Mouse (Mus musculus): ENCODE measurements around the gene Fbxl16. TPM values are rescaled to one million over a fixed set of nuclear protein-coding genes. Genes with fewer than 3 reads are reported as not detected.

The Fbxl16 gene
- total and polyA plus RNA-seq, 3 experiments = not detected

- dilution Hi-C loops (cut with MboI; ENCODE audit: extremely low pct_ligation_motif_present, extremely low pct_unique_long_range_greater_than_20kb, low sequenced_read_pairs) = no loop called here
- peaks cover 21 to 45% of the 10 kb centered on the region in 2 experiments for H3K4me1 ChIP-seq (ENCODE audit: control insufficient read depth in 1 of 2, insufficient read depth in 2 of 2)
Measured at GRCm38 (mm10) chr17:25832436-25833290, 23.8 kb downstream of the Fbxl16 start.

GRCm38 (mm10) chr17:25833291-25833663 lies 24.4 kb downstream of the Fbxl16 start, which contains the start of gene Stub1:
Gene Stub1 (minus strand): TSS chr17:25833404.
- Histone ChIP-seq H3K79me2 (replicated peaks; ENCODE audit: control insufficient read depth, extremely low read depth, insufficient read depth, poor library complexity, severe bottlenecking) (peaks cover 14% of the 10 kb centered on the region), H3K9me3 (replicated peaks; ENCODE audit: low read length) (no peaks in the 10 kb centered on the region), H3K27me3 (replicated peaks) (no peaks in the 10 kb centered on the region), H3K4me3 (replicated peaks in 1 of 3; ENCODE audit: low read depth in 2 of 3, low read length in 2 of 3, poor library complexity in 1 of 3) (peak within 1 kb of the TSS; percentile 71 to 81 (median 81)), H3K27ac (ENCODE audit: insufficient read depth, low read depth) (peak within 1 kb of the TSS; percentile 47), H3K4me1 (ENCODE audit: control insufficient read depth in 1 of 2, insufficient read depth in 2 of 2) (peaks cover 18 to 42% of the 10 kb centered on the region in 2 experiments), H3K9ac (ENCODE audit: insufficient read depth, low read depth) (peak within 1 kb of the TSS; percentile 90), H3K36me3 (replicated peaks in 1 of 2; ENCODE audit: control insufficient read depth in 1 of 2, insufficient read depth in 1 of 2, low read length in 1 of 2) (peaks cover 53 to 77% of the 10 kb centered on the region in 2 experiments), H3K4me2 (ENCODE audit: insufficient read depth, low read depth, poor library complexity, severe bottlenecking) (peak within 1 kb of the TSS; percentile 85)
- dilution Hi-C loops (cut with MboI; ENCODE audit: extremely low pct_ligation_motif_present, extremely low pct_unique_long_range_greater_than_20kb, low sequenced_read_pairs) = no loop called here
- TF ChIP-seq POLR2AphosphoS2 (IDR thresholded peaks at IDR 0.05; ENCODE audit: low read depth, low read length) (0 out of 2 replicates have a peak, but pooled peaks have one; percentile 5), ZKSCAN1 (IDR thresholded peaks at IDR 0.05; ENCODE audit: borderline replicate concordance, low read depth, low read length) (no peak), SIN3A (IDR thresholded peaks at IDR 0.05; ENCODE audit: low read length) (no peak), CHD2 (IDR thresholded peaks at IDR 0.05; ENCODE audit: low read length) (0 out of 2 replicates have a peak, but pooled peaks have one; percentile 5), CHD1 (IDR thresholded peaks at IDR 0.05; ENCODE audit: low read depth, low read length) (no peak), RAD21 (IDR thresholded peaks at IDR 0.05; ENCODE audit: low read depth, low read length) (no peak), SMC3 (IDR thresholded peaks at IDR 0.05; ENCODE audit: low read depth, low read length) (no peak), NRF1 (IDR thresholded peaks at IDR 0.05; ENCODE audit: low read depth, low read length) (no peak; the same call in 1 of the 2 replicates), MAFK (IDR thresholded peaks at IDR 0.05; ENCODE audit: insufficient replicate concordance, low read length) (no peak)
- DNase-seq (ENCODE audit: extremely low read depth) = peak; percentile 58
- in situ Hi-C loops (cut with MboI; ENCODE audit: low pct_ligation_motif_present, low pct_unique_long_range_greater_than_20kb, low sequenced_read_pairs) = no loop called here

More at GRCm38 (mm10) chr17:25832436-25833290, 23.8 kb downstream of the Fbxl16 start:
- Histone ChIP-seq H3K27me3 (replicated peaks) (no peaks in the 10 kb centered on the region), H3K4me3 (replicated peaks in 1 of 3; ENCODE audit: low read depth in 2 of 3, low read length in 2 of 3, poor library complexity in 1 of 3) (peak overlapping the region; percentile 71 to 81 (median 81)), H3K79me2 (replicated peaks; ENCODE audit: control insufficient read depth, extremely low read depth, insufficient read depth, poor library complexity, severe bottlenecking) (peaks cover 14% of the 10 kb centered on the region), H3K36me3 (replicated peaks in 1 of 2; ENCODE audit: control insufficient read depth in 1 of 2, insufficient read depth in 1 of 2, low read length in 1 of 2) (peaks cover 53 to 77% of the 10 kb centered on the region in 2 experiments), H3K9me3 (replicated peaks; ENCODE audit: low read length) (no peaks in the 10 kb centered on the region), H3K27ac (ENCODE audit: insufficient read depth, low read depth) (peak overlapping the region; percentile 47), H3K4me2 (ENCODE audit: insufficient read depth, low read depth, poor library complexity, severe bottlenecking) (peak overlapping the region; percentile 85), H3K9ac (ENCODE audit: insufficient read depth, low read depth) (peak overlapping the region; percentile 90)
- DNase-seq (ENCODE audit: extremely low read depth) = peak; percentile 99
- peak; percentile 59 for TF ChIP-seq TCF12 (IDR thresholded peaks at IDR 0.05; ENCODE audit: low read depth, low read length)
- TF ChIP-seq EP300 (IDR thresholded peaks at IDR 0.05; ENCODE audit: low read length) = no peak
- no peak for TF ChIP-seq RCOR1 (conservative IDR thresholded peaks at IDR 0.05; ENCODE audit: low read depth, low read length)
- TF ChIP-seq SIN3A (IDR thresholded peaks at IDR 0.05; ENCODE audit: low read length) = peak; percentile 88
- TF ChIP-seq NRF1 (IDR thresholded peaks at IDR 0.05; ENCODE audit: low read depth, low read length) = peak; percentile 41; the same call in 1 of the 2 replicates
- peak; percentile 92; the same call in 1 of the 2 replicates for TF ChIP-seq POLR2AphosphoS2 (IDR thresholded peaks at IDR 0.05; ENCODE audit: low read depth, low read length)
- no peak for TF ChIP-seq E2F4 (IDR thresholded peaks at IDR 0.05; ENCODE audit: insufficient replicate concordance, low read depth, low read length)
- TF ChIP-seq SMC3 (IDR thresholded peaks at IDR 0.05; ENCODE audit: low read depth, low read length) = no peak
- peak; percentile 87 for TF ChIP-seq USF2 (conservative IDR thresholded peaks at IDR 0.05; ENCODE audit: low read depth, low read length)
- peak; percentile 94 for TF ChIP-seq BHLHE40 (IDR thresholded peaks at IDR 0.05; ENCODE audit: low read depth, low read length)
- peak; percentile 90 for TF ChIP-seq ZMIZ1 (IDR thresholded peaks at IDR 0.05; ENCODE audit: low read depth, low read length)
- TF ChIP-seq CHD2 (IDR thresholded peaks at IDR 0.05; ENCODE audit: low read length) = no peak
- peak; percentile 89 for TF ChIP-seq ELF1 (IDR thresholded peaks at IDR 0.05; ENCODE audit: low read depth, low read length)
- peak; percentile 76; the same call in 1 of the 2 replicates for TF ChIP-seq UBTF (IDR thresholded peaks at IDR 0.05; ENCODE audit: low read depth, low read length)
- TF ChIP-seq MEF2A (IDR thresholded peaks at IDR 0.05; ENCODE audit: borderline replicate concordance, low read depth, low read length) = peak; percentile 41; the same call in 1 of the 2 replicates
- peak; percentile 65; the same call in 1 of the 2 replicates for TF ChIP-seq MYC (IDR thresholded peaks at IDR 0.05; ENCODE audit: low read depth, low read length)
- TF ChIP-seq KAT2A (IDR thresholded peaks at IDR 0.05; ENCODE audit: insufficient replicate concordance, low read length) = 0 out of 2 replicates have a peak, but pooled peaks have one; percentile 69
- TF ChIP-seq IRF4 (IDR thresholded peaks at IDR 0.05; ENCODE audit: low read depth, low read length) = peak; percentile 17; the same call in 1 of the 2 replicates
- peak; percentile 90 for TF ChIP-seq POLR2A (IDR thresholded peaks at IDR 0.05; ENCODE audit: low read depth, low read length)
- peak; percentile 82 for TF ChIP-seq NELFE (IDR thresholded peaks at IDR 0.05; ENCODE audit: low read depth, low read length)
- no peak for TF ChIP-seq ETS1 (conservative IDR thresholded peaks at IDR 0.05; ENCODE audit: low read depth, low read length)
- TF ChIP-seq JUN (IDR thresholded peaks at IDR 0.05; ENCODE audit: insufficient read depth, low read depth, low read length) = no peak
- no peak for TF ChIP-seq ZKSCAN1 (IDR thresholded peaks at IDR 0.05; ENCODE audit: borderline replicate concordance, low read depth, low read length)
- no peak for TF ChIP-seq CHD1 (IDR thresholded peaks at IDR 0.05; ENCODE audit: low read depth, low read length)
- peak; percentile 91 for TF ChIP-seq MXI1 (IDR thresholded peaks at IDR 0.05; ENCODE audit: low read depth, low read length)
- peak; percentile 80 for TF ChIP-seq HCFC1 (IDR thresholded peaks at IDR 0.05; ENCODE audit: low read depth, low read length)
- TF ChIP-seq ZNF384 (IDR thresholded peaks at IDR 0.05; ENCODE audit: low read depth, low read length) = no peak
- no peak for TF ChIP-seq ZC3H11A (IDR thresholded peaks at IDR 0.05; ENCODE audit: low read depth, low read length)
- TF ChIP-seq MAX (IDR thresholded peaks at IDR 0.05; ENCODE audit: low read length) = peak; percentile 86
- peak; percentile 92 for TF ChIP-seq USF1 (IDR thresholded peaks at IDR 0.05; ENCODE audit: low read depth, low read length)
- in situ Hi-C loops (cut with MboI; ENCODE audit: low pct_ligation_motif_present, low pct_unique_long_range_greater_than_20kb, low sequenced_read_pairs) = no loop called here

All from CH12.LX (cell line).